Mouse (Mus musculus) layer of hippocampus, adult 2 months (tissue): ENCODE measurements around the gene Poc1b. TPM values are rescaled to one million over a fixed set of nuclear protein-coding genes. Genes with fewer than 3 reads are reported as not detected.
"Not testable (repeated sequence)": the region's sequence is repeated elsewhere in the genome, so short reads cannot be mapped to it uniquely, and the experiment has no call there.

ENCODE experiments used
- DNase-seq, 2 experiments: peaks; one replicate each; pipeline ENCODE4 v3.0.0; 2022; ENCODE audit warnings: low spot score in 2 of 2
- H3K27ac ChIP-seq: fragments of 200-600 bp; 2 replicates; pipeline ENCODE4 v1.8.1; 2022
- H3K4me3 ChIP-seq: fragments of 200-600 bp; 2 replicates; pipeline ENCODE4 v1.8.1; 2022; ENCODE audit warnings: mild to moderate bottlenecking
- CTCF ChIP-seq: fragments of 200-600 bp; conservative IDR thresholded peaks from 2 replicates; pipeline ENCODE4 v1.8.1; 2022; ENCODE audit warnings: antibody characterized with exemption, mild to moderate bottlenecking, moderate library complexity
- total RNA-seq, 2 experiments: library from RNA; stranded (reverse); gene quantifications; 2 replicates each; pipeline ENCODE4 v1.2.3; 2021

Gene Poc1b
- total RNA-seq, 2 experiments from 2014 or later = 6.0 to 6.1 TPM

DNA sequence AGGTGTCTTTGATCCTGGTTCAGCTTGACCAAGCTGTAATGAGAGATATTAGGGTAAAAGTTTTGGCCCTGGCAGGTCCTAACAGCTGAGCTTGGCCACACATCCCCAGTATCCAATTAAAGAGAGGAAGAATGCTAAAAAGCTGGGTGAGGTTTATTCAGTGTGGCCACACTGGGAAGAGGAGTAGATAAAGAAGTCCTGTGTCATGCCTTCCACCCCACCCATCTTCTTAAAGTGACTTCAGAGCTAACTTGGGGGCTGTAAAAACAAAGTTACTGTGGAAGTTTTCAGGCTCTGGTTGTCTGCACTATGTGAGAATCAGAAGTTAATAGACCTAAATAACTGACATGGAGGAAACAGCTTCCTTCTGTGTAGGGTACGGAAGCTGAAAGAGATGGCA lies 44.7 kb downstream of the Poc1b start:
- H3K27ac ChIP-seq = no peak overlapping the region
- TF ChIP-seq CTCF = no peak
- DNase-seq = no peak
- H3K4me3 ChIP-seq = no peak overlapping the region

DNA sequence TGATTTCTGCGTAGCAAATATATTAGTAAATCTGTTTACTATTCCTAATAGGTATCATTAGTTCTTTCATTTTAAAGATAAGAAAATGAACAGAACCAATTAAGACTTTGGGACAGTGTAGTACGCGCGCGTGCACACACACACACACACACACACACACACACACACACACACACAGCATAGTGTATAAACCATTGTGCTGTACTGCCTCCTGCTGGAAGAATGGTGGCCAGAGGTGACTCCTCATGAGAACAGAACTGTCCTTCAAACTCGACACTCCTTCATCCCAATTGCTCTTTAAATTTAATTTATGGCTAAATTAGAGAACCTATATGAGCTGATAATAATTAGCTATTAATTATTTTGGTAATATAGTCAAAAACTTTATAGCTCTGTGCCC lies 45.2 kb downstream of the Poc1b start:
- peak; percentile 59 for TF ChIP-seq CTCF
- no peak overlapping the region for H3K27ac ChIP-seq
- DNase-seq = no peak
- no peak overlapping the region for H3K4me3 ChIP-seq

DNA sequence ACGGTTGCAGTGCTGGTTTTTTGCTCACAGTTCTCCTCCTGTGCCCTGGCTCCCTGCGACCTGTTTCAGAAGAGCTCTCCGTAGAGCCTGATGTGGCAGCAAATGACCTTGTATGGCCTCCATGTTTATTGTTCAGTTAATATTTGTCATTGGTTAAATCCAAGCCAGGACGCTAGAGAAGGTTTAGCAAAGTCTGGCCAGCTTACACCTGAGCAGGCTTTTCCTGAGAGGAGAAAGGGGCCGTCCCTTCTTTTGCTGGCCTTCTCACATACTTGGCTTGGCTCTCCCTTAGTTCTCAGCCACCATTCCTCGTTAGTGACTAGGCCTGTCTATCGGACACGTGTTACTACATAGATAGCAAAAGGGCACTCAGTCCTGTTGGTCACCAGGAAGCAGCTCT lies 47.8 kb downstream of the Poc1b start:
- TF ChIP-seq CTCF = no peak
- no peak overlapping the region for H3K27ac ChIP-seq
- no peak overlapping the region for H3K4me3 ChIP-seq
- DNase-seq = no peak

DNA sequence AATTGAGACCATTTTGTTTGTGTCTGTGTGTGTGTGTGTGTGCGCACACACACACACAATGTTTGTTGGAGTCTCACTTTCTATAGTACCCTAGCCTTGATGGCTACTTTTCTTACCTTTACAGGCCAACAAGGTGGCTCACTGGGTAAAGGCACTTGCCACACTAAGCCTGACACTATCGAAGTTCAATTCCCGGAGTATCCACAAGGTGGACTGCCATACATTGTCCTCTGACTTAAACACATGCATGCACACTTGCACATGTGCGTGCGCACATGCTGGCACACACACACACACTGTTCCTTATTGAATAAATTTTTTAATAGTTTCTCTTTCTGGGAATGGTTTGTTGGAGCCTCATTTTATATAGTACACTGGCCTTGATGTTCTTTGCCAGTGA lies 50.0 kb downstream of the Poc1b start:
- no peak overlapping the region for H3K27ac ChIP-seq
- no peak overlapping the region for H3K4me3 ChIP-seq
- no peak; the same call in 1 of the 2 replicates for TF ChIP-seq CTCF
- no peak for DNase-seq

DNA sequence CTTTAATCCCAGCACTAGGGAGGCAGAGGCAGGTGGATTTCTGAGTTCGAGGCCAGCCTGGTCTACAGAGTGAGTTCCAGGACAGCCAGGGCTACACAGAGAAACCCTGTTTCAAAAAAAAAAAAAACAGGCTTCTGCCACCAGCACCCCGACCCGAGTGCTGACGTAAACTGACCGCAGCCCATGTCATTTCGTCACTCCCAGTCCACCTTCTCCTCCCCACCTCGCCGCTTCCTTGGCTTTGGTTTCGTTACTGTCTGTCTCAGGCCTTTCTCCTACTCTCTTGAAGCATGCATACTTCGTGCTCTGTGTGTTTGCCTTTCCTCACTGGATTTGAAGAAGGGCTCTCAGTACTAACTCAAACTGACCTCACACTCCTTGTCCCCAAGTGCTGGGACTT lies 50.9 kb downstream of the Poc1b start:
- not testable (repeated sequence) for H3K27ac ChIP-seq, DNase-seq

DNA sequence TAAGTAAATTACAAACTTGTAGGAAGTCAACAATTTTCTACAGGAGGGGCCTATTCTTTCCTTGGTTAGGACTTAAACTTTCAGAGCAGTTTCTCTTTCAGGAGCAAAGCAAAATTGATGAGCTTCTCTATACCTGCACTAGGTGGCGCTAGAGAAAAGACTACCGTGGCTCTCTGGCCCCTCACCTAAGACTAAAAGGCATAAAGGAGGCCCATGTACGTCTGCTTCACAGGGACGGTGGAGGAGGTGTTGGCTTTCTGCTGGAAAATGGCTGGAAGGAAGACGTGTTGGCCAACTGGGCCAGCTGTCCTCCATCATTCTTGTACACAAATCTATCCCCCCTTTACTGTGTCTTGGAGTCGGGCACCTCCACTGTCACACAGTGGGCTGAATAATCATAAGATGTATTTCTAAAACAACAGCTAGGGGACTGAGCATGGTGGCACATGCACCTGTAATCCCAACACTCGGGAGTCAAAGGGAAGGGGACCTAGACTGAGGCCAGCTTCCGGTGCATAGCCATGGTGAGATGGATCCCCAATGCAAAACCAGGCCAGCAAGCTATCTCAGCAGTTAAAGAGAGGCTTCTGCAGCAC lies 55.2 kb downstream of the Poc1b start:
- H3K27ac ChIP-seq = no peak overlapping the region
- DNase-seq = peak in 1 of 2 experiments; percentile 43
- no peak overlapping the region for H3K4me3 ChIP-seq
- peak; percentile 88 for TF ChIP-seq CTCF

More for the DNA sequence above, 50.9 kb downstream of the Poc1b start:
- H3K4me3 ChIP-seq = not testable (repeated sequence)

DNA sequence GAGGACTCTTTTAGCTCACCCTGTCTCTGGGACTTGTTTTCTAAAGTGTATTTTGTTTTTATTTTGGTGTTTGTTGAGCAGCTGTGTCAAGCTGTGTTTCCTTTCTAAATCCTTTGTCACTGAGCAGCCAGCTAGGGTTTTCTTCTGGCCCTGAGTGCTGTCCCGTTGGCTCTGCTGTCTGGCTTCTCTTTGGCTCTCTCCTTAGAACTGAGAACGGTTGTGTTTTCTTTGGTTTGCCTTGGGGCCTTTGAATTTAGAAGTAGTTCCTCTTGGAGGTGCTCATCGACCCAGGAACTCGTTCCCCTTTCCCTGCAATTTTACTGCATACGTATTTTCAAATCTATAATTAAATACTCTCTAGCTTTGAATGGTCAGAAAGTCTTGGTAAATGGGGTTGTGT lies 56.2 kb downstream of the Poc1b start:
- Histone ChIP-seq H3K4me3 (no peak overlapping the region), H3K27ac (no peak overlapping the region)
- TF ChIP-seq CTCF = no peak
- no peak for DNase-seq

DNA sequence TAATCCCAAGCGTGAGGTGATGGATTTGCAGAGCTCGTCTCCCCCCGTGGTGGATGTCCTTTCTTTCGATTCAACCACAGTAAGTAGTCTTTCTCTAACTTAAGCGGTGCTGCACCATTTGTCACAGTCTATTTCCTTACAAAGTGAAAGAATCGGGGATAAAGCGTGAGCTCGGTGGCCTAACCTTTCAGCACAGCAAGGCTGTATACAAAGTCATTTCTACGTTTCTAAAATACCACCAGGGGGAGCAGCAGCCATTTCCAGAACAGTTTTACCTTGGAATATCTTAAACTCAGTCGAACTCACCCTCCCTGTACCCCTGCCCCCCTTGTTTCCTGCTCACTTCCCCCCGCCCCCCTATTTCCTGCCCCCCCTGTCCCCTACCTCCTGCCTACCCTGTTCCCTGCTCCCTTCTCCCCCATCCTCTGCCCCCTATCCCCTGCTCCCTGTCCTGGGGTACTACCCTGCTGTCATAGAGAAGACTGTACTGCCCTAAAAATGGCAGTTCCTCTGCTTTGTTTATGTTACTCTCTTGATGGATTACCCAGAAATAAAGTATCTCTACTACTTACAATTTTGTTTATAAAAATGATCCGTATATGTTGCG lies 58.1 kb downstream of the Poc1b start:
- DNase-seq = peak in 1 of 2 experiments; percentile 44
- no peak overlapping the region for H3K4me3 ChIP-seq
- peak; percentile 74 for TF ChIP-seq CTCF
- no peak overlapping the region for H3K27ac ChIP-seq

DNA sequence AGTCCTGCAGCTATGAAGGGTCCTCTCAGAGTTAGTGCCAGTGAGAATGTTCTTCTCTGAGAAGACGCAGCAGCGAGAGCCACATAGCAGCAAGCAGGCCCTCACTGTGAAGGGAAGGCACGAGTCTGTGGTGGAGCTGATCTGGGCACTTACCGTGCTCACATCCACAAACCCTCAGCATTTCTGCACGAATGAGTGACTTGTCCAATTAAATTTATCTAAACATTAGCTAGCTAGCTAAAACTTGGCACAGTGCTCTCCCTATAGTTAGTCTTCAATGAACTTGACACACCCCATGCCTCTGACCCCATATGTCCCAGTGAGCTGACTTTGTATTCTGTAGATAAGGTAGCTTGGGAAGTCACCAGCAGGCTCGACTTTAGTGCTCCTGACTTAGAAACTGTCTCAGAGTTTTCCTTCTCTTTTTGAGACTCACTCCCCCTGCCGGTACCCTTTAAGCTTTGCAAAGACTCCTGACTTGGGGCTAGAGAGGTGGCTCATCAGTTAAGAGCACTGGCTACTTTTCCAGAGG lies 59.0 kb downstream of the Poc1b start:
- no peak for DNase-seq
- Histone ChIP-seq H3K4me3 (no peak overlapping the region), H3K27ac (no peak overlapping the region)
- no peak for TF ChIP-seq CTCF

DNA sequence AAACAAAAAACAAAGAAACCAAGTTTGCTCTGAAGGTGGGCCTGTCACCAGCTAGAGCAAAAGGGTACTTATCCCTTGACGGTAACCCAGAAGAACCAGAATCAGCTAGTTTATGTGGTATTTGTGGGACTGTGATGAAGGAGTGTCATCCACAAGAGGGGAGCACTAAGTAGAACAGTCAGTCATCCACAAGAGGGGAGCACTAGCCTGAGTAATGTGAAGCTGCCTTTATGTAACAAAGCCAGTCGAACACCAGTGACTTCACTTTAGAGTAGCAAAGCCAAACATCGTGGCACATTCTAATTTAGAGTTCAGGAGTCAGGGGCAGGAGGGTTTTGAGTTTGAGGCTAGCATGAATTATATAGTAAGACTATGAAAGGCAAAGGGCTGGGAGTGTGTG lies 59.6 kb downstream of the Poc1b start:
- Histone ChIP-seq H3K4me3 (no peak overlapping the region), H3K27ac (peak overlapping the region; percentile 53; the same call in 1 of the 2 replicates)
- TF ChIP-seq CTCF = peak; percentile 71
- peak; percentile 53 to 59 for DNase-seq

DNA sequence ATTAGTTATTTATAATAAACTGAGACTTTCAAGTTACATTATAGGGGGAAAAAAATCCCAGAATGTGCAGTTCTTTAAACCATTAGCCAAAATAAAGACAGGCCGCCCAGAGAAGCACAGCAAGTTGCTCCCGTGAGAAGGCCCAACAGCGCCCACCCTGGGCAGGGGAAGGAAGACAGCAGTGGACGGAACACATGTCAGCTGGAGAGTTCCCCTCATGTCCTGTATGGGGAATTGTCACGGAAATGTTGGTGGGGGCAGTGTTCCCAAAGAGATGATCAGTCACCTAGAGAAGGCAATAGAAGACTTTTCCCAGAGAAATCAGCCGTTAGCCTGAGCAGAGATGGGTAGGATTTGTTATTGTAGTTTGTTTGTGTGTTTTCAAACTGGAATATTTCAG lies 61.6 kb downstream of the Poc1b start:
- Histone ChIP-seq H3K27ac (no peak overlapping the region), H3K4me3 (no peak overlapping the region)
- peak; percentile 24 for TF ChIP-seq CTCF
- DNase-seq = no peak

DNA sequence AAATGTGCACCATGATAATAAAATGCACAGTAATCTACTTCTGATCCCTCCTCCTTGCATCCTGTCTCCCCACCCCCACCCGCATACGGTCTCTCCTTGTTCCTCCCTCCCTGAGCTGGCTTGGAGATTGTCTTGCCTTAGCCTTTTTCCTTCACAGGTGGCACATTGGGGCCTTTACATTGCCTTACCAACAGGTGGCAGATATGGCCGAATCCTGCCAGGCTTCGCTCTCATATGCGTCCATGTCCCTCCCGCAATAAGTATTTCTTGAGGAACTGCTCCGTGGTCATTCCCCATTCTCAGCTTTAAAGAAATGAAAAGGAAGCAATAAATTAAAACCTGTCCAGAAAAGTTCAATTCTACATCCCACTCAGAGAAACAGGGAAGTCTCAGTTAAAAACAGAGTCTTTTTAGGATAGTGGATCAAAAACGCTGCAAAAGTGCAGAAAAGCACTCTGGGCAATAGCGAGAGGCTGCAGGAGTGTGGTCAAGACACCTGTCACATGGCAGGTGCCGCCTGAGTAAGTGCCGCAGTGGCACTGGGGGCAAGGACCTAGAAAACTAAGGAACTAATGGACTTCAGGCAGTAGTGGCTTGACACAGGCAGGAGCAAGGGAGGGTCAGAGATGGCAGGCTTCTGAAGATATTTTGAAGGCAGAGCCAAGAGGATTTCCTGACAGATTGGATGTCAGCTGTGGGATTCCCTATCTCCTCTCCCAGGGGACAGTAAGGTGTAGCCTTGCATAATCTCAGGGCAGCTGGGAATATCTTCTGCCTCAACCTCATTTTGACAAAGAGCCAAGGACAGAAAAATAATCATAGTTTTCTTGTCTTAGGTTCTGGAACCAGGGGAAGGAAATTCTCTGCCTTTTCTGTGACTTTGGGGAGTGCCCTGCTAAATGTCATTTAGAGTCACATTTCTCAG lies 62.3 kb downstream of the Poc1b start:
- Histone ChIP-seq H3K4me3 (no peak overlapping the region), H3K27ac (peak overlapping the region; percentile 66)
- DNase-seq = no peak
- TF ChIP-seq CTCF = peak; percentile 49

DNA sequence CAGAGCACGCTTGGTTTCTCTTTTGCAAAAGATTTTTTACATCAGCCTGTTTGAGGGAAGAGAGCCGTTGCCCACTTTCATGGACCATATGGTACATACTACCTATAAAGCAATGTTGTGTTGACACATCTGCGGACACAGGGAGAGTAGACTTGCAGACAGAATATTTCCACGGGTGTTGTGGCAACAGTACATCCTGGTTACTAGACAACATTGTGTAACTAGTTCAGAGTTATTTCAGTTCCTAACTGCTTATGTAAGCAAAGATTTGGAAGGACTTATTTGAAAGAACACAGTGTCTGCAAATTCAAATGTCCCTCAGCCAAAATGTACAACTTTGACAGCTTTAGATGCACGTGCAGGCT lies 62.9 kb downstream of the Poc1b start:
- TF ChIP-seq CTCF = no peak
- DNase-seq = no peak
- Histone ChIP-seq H3K4me3 (no peak overlapping the region), H3K27ac (peak overlapping the region; percentile 66)
